Mouse (Mus musculus): ENCODE measurements around the gene Eapp.
"Not testable (repeated sequence)": the region's sequence is repeated elsewhere in the genome, so short reads cannot be mapped to it uniquely, and the experiment has no call there.

Gene Eapp

DNA sequence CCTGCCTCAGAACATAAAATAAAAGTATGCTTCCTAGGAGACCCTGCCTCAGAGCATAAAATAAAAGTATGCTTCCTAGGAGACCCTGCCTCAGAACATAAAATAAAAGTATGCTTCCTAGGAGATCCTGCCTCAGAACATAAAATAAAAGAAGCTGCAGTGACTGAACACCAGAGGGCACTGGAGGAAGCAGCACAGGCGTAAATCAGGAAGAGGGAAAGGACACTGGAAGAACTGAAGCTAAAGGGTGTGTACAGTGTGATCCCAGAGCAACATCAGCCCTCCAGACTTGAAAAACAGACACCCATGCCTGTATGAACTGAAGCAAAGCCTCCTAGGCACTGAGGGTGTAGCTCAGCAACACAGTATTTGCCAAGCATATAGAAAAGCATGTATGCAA lies 12.5 kb downstream of the Eapp start:
- no peak for DNase-seq (ENCODE audit: low read depth, low spot score)

DNA sequence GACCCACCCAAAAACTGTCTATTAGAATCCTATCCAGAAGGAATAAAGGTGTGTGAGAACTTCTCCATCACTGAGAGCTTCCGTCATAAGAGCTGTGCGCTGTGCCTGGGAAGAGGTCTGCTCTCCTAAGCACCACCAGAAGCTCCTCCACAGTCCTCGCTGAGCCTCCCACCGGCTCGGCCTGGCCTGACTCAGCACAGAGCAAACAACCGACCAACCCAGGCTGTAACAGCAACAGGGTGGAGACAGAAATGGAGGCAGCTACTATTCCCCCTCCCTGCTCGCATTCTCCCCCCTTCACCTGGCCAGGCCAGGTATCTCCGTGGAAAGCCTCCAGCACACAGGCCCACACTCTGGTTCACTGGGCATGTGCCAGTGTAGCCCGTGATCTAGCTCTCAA lies 19.0 kb downstream of the Eapp start:
- DNase-seq (ENCODE audit: low read depth, low spot score), result no peak

DNA sequence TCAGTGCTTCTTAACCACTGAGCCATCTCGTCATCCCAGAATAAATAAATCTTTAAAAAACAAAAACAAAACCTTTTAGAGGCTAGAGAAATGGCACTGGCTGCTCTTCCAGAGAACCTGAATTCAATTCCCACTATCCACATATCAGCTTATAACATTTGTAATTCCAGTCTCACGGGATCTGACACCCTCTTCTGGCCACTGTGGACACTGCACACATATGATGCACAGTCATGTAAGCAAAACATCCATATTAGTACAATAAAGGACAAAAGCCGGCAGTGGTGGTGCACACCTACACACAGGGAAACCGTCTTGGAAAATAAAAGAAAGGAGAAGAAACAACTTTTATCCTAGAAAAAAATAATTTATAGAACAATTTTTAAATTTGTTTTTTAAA lies 20.3 kb downstream of the Eapp start:
- DNase-seq (ENCODE audit: low read depth, low spot score), result no peak

DNA sequence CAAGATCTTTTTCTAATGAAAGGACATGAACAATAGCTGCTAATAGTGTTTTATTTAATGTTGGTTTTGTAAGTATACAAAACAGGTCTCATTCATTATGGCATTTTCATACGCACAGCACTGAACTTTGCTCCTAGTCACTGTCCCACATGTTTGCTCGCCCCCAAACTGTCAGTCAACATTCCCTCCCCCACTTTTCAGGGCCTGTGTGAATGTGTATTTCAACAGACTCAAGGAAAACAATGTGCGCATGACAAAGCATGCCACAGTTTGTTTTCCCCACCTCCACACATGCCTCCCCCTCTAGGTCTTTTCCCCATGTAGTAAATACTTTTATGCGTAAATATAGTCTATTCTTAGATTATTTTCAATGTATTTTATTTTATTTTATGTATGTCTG lies 24.4 kb downstream of the Eapp start:
- DNase-seq (ENCODE audit: low read depth, low spot score), result no peak

DNA sequence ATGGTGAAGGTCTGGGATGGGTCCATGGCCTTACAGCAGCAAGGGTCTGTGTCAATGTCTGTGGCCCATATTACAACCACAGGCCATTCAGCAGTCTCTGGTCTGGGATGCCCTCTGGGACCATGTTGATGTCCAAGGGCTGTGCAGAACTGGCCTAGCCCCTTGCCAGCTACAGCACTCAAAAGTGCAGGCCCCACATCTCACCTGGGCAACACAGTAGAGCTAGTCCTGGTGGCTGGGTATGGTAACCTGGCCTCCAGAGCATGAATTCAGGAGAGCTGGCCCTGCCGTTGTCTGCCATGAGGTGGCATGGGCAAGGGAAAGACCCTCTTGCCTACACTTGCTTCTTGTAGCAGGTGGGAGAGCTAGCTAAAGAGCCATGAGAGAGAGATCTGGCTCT lies 27.6 kb downstream of the Eapp start:
- no peak for DNase-seq (ENCODE audit: low read depth, low spot score)

DNA sequence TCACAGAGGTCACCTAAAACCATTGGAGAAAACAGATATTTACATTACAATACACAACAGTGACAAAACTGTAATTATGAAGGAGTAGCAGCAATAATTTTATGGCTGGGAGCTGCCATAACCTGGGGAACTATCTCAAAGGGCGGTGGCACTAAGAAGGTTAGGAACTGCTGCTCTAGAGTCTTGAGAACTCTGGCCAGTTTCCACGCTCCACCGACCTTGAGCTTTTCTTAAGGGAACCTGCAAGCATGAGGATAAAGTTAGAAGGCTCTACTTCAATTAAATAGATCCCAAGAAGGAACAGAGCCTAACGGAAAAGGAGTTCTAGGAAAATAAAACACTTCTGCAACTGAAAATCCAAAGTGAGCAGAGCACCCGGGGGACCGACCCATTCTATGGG lies 30.2 kb downstream of the Eapp start:
- DNase-seq (ENCODE audit: low read depth, low spot score), result no peak

DNA sequence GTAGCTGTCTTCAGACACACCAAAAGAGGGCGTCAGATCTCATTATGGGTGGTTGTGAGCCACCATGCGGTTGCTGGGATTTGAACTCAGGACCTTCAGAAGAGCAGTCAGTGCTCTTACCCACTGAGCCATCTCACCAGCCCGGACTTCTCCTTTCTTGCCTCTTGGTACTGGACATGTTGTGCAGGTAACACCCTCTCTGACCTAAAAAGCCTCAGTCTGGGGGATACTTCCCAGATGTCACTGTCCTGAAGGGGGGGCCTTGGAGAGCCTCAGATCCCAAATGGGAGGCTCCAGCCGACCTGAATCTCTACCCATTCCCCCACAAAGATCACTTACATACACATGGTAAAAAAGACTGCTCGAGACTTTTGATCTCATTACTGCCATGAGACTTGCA lies 34.2 kb downstream of the Eapp start:
- not testable (repeated sequence) for DNase-seq (ENCODE audit: low read depth, low spot score)

DNA sequence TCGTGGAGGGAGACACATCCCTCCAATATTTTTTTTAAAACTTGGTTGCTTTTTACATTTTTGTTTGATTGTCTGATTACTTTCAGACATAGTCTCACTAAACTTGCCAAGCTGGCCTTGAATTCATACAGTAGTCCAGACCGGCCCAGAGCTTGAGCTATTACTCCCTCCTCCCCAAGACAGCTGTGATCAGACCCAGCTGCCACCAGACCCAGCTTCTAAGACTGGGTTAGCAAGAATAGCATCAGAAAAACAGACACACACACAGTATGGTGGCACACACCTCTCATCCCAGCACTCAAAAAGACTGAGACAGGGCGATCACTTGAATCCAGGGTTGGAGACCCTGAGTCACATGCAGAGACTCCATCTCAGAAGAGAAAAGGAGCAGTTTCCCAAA lies 35.8 kb downstream of the Eapp start:
- DNase-seq (ENCODE audit: low read depth, low spot score), result no peak

DNA sequence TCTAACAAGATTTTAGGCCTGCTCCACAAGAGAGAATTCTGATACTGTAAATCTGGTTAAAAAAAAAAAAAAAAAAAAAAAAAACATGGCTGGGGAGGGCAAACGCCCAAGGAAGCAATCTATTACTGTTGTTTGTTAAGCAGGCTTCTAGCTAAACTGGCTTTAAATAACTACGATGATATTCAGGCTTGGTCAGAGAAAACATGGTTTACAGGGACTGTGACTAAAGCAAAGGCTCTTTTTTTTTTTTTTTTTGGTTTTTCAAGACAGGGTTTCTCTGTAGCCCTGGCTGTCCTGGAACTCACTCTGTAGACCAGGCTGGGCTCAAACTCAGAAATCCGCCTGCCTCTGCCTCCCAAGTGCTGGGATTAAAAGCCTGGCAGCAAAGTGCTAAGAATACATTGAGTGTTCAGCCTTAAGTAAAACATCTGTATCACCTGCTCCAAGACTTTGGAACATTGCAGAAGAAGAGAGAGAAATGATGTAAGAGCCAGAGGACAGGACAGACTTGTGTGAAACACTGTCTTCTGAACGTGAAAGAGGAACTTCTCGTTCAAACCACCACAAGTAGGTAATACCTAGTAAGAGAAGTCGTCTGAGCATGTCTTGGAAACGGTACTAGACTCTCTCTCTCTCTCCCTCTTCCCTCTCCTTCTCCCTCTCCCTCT lies 37.1 kb downstream of the Eapp start:
- no peak for DNase-seq (ENCODE audit: low read depth, low spot score)

DNA sequence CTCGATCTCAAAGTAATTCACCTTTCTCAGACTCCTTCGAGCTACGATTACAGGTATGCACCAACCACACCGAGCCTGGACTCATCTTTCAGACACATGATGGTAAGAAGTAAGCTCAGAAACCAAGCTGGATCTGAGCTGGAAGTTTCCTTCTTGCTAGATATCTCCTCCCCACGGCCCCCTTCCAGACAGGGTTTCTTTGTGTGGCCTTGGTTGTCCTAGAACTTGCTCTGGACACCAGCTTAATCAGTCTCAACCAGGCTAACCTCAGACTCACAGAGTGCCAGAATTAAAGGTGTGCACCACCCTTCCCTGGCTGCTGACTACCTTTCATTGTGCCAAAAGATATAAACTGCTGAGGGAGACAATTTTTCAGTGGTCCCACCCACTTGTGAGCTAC lies 37.7 kb downstream of the Eapp start:
- no peak for DNase-seq (ENCODE audit: low read depth, low spot score)

DNA sequence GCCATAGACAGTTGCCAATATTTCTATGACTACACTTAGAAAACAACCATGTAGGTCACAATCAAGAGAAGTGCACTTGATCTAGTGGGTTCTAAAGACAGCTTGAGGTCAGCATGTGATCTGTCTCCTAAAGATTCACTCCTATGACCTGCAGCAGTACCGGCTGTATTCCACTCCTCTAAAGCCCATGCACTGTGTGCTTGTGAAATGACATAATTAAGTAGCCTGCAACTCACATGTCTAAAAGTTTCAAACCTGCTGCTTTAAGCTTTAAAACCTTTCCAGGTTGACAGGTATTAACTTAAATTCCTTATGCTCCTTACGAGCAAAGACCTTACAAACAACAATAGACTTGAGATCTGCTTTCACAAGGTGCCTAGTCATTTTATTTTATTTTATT lies 38.5 kb downstream of the Eapp start:
- no peak for DNase-seq (ENCODE audit: low read depth, low spot score)

DNA sequence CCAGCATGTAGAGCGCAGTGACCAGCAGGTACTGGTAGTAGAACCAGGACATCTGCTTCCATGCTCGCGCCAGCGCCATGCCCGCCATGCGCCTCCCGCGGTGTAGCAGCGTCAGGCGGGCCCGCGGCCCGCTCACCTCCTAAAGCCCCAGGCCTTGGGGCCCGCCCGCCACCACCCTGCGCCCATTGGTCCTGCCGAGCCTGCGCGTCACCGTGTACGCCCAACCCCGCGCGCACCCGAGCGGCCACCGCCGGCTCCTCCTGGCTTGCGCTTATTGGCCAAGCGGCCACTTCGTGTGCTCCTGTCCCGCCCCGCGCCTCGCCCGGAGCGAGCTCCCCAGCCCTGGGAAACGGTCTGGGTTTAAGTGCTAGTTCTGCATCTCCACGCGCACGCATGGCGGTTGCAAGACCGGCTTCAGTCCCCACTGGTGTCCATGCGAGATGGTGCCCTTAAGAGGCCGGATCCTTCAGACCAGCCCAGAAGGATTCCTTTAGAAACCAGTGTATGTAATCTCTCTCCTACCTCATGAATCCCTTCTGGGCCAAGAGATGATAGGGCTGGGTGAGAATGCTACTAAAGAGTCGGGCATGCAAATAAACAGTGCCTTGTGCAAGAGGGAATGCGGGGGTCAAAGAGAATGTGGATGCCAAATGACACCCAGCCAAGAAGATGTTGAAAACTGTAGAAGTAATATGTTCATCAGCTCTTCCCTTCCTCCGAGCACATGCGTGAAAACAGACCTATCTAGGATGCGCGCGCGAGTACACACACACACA lies 39.1 kb downstream of the Eapp start, which contains the start of gene Sptssa:
Sptssa (minus strand) TSS at position 178 of the 776 bp plus-strand sequence.
- peak; percentile 96 for DNase-seq (ENCODE audit: low read depth, low spot score)

DNA sequence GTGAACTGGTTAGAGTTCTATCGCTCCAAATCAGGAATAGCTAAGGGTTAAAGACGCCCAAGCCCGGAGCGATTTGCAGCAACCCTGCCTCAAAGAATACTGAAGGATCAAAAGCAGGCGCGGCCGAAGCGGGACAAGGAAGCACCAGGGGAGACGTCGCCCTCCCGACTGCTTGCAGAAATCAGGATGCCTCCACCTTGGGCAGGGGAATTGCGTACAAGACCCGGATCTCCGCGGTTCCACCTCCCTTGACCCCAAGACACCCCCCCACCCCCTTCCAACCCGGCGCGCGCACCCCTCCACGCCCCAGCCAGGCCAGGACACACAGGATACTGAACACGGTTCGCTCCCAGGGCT lies 39.7 kb downstream of the Eapp start:
- no peak for DNase-seq (ENCODE audit: low read depth, low spot score)

DNA sequence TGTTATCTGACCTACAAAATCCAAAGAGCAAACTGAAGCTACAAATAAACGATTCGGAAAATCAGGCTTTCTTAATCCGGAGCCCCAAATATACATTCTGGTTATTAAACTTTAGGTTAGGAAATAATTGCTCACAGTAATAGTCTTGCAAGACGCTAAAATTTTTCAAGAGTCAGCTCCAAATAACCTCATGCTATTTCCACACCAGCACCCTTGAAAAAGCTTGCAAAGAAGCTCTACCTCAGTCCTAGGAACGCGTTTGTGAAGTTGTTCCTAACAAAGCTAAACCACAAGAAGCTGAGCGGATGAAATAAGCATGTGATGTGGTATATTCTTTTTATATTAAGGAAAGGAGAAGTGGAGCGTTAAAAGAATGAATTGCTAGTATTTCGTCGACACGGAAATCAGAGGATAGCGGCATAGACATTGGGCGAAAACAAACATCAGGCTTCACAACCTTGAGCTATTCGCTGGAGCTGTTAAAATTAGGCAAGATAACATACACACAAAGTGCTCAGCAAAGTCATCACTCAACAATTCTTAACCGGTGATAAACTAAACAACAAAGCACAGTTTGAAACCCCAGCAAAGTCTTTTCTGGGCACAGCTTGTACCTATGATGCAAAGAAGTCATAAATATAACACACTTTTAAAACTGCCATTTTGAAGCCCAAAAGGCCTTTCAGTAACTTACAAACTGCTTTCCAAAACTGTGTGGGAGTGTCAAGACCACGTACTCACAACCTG lies 40.2 kb downstream of the Eapp start:
- peak; percentile 53 for DNase-seq (ENCODE audit: low read depth, low spot score)

DNA sequence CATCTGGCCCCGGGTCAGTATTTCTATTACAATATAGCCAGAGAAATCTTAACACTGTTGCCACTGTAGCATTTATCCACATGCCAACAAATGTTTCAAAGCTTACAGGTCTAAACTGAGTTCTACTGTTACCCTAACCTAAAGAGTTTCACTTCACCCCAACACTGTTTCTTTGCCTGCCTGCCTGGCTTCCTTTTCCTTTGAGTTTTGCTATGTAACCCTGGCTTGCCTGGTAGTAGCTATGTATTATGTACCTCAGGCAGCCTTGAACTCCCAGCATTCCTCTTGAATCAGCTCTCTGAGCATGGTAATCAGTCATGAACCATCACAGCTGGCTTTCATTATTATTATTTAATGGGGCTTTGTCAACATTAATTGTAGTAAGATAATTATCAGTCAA lies 41.0 kb downstream of the Eapp start:
- DNase-seq (ENCODE audit: low read depth, low spot score), result no peak

DNA sequence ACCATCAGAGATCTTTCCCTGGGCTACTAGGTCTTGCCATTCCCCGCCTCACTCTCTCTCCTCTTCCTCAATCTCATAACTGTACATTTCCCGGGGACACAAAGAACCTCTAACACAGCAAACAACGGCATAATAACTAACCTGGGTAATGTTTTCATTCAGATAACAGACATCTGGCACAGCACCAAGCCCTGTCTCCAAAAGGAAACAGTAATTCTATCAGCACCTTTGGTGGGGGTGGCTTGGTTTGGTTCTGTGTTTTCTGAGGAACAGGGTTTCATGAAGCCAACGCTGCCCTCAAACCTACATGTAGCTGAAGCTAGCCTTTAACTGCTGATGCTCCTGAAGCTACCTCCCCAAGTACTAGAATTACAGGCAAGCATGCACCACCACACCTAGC lies 41.6 kb downstream of the Eapp start:
- no peak for DNase-seq (ENCODE audit: low read depth, low spot score)

DNA sequence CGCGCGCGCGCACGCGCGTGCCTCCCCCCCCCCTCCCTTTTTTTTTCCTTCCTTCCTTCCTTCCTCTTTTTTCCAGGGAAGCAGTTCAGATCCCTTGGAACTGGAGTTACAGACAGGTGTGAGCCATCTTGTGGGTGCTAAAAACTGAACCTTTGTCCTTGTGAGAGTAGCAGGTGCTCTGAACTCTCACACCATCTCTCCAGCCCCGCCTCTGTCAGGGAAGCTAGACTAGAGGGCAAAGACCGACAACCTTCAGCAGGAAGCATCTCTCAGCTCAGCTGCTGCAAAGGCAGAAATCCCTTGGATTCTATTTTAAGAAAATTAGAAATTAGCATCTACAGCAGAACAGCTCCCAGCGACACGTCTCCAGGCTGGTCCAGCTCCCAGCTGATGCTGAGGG lies 43.4 kb downstream of the Eapp start:
- no peak for DNase-seq (ENCODE audit: low read depth, low spot score)

DNA sequence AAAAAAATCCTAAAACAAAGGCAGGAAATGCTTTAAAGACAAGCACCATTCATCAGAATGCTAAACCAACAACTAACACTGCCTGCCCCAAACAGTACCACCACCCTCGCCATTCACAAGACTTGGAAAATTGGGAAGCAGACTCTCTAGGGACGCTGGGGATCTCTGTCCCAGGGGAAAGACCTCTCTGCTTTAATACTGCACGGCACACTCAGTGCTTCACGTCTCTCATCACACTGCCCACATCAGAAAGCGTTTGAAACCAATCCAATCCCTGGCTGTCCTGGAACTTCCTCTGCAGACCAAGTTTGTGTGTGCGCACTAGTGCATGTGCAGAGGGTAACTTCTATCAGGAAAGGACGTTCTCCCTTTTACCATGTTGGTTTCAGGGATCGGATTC lies 43.9 kb downstream of the Eapp start:
- DNase-seq (ENCODE audit: low read depth, low spot score), result peak; percentile 11

DNA sequence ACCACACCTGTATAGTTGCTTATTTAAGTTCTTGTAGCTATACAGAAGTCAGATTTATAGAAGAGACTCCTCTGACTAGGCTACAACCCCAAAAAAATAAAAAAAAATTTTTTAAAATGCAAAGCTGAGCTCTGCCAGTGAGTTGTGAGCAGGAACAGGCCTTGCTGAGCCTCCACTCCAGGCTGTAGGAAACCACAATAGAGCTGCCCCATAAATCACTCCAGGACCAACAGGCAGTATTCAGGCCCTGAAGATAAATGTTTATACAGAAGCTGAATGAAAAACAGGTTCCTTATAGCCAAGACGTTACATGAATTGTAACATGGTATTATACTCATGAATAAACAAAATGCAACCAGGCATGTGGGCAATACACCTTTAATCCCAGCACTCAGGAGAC lies 44.5 kb downstream of the Eapp start:
- no peak for DNase-seq (ENCODE audit: low read depth, low spot score)

DNA sequence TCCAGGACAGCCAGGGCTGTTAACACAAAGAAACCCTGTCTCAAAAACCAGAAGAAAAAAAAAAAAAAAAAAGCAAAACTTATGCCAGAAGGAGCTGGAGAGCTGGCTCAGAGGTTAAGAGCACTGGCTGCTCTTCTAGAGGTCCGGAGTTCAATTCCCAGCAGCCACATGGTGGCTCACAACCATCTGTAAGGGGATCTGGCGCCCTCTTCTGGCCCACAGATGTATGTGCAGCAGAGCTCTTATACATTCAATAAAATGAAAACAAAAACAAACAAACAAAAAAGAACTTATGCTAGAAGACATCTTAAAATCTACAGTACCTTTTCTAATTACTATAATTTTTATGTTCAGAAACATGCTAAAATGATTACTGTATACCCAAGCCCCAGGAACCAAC lies 50.8 kb downstream of the Eapp start:
- DNase-seq (ENCODE audit: low read depth, low spot score), result peak; percentile 9

DNA sequence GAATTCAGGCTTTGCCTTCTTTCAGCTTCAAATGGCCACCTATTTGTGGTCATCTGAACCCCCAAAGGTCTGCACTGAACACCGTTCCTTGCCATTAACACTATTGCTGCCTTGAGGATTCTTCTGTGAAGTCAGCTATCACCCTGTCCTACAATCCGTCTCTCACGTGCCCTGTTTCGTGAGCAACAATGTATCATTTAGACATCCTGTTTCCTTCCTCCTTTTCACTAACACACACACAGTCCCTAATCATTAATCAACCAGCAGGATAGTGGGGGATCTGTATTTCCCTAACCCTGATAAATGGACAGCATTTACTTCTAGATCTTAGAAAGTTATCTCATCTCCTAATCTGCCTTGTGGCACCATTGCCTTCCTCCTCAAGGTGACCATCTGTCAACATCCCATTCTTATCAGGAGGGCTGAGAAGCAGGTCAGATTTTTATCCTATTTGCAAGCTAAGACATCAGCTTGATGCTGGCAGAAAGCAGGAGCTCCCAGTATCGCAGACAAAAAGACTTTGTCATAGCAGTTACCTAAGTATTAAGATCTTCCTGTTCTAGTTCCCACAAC lies 52.3 kb downstream of the Eapp start:
- DNase-seq (ENCODE audit: low read depth, low spot score), result no peak

DNA sequence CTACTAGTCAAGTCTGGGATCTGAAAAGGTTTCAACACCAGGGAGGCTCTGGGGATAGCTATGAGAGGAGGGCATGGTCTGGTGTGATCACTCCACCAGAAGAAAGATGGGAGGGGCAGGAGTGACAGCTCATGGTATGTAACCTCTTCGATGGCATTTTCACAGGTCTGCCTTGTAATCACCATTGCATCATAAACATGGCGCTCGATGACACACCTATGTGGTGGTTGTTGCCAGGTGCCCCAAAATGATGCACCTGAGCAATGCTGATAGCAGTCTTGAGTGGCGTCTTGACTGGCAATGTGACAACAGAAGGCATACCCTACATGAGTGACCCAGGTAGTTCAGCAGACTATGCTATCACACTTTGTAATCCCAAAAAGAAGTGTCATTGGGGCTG lies 54.3 kb downstream of the Eapp start:
- no peak for DNase-seq (ENCODE audit: low read depth, low spot score)
